Mouse (Mus musculus) megakaryocyte-erythroid progenitor cell, adult 5-6 weeks (primary cell): Measurements from ENCODE around the gene Mpped1. TPM values are rescaled to one million over a fixed set of nuclear protein-coding genes. Genes with fewer than 3 reads are reported as not detected.

Source experiments
- ATAC-seq: replicated peaks from 2 replicates; pipeline ENCODE4 v1.8.0; 2016; ENCODE audit warnings: mild to moderate bottlenecking, inconsistent platforms; ENCODE audit not compliant: severe bottlenecking, poor library complexity, low FRiP score, low TSS enrichment
- total RNA-seq, 2 experiments: library from RNA; stranded (forward) in 1 of 2; stranded (reverse) in 1 of 2; fragments of 200-1000, 215-1000 nt in 1 of 2; fragments of >200 nt in 1 of 2; fragmentation: Nextera tagmentation in 1 of 2; gene quantifications; 2 replicates each; pipeline ENCODE4 v1.2.3; 2014 to 2017

Gene Mpped1
- total RNA-seq, 2 experiments from 2014 or later: not detected

DNA sequence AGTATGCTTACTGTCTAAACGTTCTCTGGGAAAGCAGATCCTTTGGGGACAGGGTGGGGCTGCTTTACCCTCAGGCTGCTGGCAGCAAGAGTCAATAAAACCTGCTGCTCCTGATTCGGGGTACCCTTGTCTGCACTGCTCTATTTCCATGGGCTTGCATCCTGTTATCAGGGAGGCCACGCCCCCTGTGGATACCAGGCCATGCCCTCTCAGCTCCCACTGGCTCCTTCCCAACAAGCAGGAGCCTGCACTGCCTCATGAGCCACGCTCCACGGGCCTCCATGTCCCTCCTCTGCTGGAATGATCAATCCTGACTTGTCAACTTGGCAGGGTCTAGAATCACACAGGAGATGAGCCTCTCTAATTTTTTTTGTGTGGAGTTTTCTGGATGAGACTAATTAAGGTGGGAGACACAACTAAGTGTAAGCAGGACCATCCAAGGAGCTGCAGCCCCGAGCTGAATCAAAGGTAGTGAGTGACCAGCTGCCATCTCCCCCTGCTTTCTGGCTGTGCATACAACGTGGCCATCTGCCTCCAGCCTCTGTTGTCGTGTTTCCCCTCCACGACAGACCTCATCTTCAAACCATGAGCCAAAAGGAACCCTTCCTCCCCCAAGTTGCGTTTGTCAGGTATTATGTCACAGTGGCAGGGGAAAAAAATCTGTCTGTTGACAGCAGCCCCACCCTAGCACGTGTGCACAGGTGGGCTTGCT is 98.0 kb downstream of the Mpped1 start:
- no peak for ATAC-seq

DNA sequence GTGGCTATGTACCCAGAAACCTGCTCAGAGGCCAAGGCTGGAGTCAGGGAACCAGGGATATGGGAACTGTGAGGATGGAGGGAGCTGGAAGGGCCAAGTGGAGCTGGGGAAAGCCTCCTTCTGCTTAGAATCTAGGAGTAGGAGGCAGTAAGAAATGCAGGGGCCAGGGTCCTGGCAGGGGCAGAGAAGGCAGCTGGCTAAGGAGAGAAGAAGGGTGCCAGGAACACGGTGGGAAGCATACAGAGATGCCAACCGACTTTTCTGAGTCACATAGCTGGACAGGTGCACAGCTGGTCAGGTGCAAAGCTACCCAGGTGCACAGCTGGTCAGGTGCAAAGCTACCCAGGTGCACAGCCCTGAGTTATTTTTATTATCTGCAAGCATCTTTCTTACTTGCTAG is 98.6 kb downstream of the Mpped1 start:
- no peak for ATAC-seq

- no peak for ATAC-seq
Observed at GRCm38 (mm10) chr15:83879845-83880244, 100.6 kb downstream of the Mpped1 start.

DNA sequence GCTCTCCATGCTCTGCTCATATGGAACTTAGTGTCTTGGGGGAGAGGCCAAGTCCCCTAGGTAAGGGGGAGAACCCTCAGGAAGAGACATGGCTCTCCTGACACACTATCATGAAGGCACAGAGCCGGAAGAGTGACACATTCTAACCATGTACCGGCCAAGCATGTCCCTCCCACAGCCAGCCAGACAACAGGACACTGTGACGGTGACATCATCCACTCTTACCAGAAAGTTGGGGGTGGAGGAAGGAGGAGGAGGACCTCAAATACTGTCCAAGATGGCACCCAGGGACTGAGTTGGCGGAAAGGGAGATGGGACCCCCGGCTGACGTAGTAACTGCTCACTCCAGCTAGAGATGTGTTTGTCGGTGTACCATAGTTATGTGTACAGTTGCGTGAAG is 104.6 kb downstream of the Mpped1 start:
- ATAC-seq: no peak

DNA sequence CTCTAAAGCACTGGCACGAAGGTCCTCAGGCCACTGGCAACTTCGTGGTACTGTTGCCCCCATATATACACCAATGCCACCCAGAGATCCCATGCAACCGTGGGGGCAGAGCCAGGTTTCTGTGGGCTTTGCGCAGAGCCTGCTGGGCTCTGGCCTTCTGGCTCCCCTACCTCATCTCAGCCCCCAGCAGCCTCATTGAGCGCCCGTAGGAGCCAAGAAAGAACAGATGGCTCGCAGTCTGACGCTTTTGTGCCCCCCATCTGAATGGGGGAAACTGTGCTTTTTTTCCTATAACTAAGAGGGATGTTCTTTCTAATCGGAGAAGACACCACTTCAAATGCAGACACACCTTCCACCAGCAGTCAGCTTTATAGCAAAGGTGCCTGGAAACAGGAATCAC is 105.0 kb downstream of the Mpped1 start:
- no peak for ATAC-seq

GRCm38 (mm10) chr15:83892871-83893270 is 113.6 kb downstream of the Mpped1 start:
- ATAC-seq: no peak

DNA sequence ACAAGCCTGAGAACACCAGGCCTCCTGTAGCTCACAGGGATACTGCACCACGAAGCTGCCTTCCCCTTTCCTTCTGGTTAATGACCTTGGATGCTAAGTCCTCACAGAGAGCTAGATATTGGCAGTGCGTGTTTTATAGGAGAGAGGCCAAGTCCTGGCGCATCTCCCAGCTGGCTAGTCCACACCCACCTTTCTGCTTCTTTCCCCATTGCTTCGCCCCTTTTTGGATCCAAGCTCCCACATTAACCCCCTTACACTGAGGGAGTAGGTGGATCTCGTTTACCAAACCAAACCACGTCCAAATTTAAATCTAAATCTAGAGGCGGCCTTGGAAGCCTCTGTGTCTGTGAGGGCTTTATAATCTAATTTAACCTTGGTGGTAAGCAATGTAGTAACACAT is 115.0 kb downstream of the Mpped1 start:
- no peak for ATAC-seq

DNA sequence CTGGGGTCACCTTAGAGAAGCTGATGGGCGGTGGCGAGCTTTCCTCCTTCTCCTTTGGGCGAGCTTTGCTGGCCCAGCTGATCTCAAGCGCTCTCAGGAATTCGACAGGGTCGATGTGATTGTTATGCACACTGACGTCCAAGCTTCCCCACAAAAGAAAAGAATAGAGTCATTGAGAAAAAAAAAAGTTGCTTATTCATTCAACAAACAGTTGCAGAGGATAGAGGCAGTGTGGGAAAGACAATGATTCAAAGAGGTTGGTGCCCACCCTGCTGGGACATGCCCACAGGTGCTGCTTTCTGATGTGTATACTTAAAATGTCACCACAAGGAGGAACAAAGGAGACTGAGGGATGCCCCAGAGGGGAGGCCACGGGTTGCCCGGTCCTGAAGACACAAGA is 116.7 kb downstream of the Mpped1 start:
- ATAC-seq: no peak

DNA sequence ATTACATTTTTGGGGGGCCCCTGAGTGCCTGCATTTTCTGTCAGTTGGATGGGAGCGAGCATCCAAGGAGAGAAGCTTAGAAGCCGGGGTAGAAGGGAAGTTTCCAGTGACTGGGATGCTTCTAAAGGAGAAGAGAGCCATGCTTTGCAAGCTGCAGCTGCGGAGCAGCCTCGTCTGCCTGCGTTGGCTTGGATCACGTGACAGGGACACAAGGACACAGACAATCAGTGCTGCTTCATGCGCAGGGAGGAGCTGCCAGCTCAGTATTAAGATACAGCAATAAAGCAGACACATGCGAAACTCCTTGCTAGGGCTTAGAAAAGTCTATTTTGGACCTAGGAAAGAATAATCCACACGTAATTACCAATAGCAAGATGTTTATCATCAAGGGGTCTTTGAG is 118.0 kb downstream of the Mpped1 start:
- ATAC-seq: no peak

DNA sequence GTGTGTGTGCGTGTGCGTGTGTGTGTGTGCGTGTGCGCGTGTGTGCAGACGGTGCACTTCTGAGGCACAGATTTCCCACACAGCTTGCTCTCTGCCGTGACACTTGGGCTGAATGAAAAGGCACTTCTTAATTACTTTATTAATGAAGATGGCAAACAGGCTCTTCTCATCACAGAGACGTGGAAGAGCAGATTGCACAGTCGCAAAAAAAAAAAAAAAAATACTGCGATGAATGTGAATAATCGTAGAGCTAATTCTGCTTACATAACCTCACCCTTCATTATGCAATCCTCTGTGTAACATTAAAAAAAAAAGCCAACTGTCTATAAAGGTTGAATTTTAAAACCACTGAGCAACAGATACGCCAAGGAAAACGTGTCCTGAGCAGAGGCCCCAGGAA is 127.2 kb downstream of the Mpped1 start:
- no peak for ATAC-seq

Other genes with a start within 250 kb of the Mpped1 start
- gene Tspo, start 215.9 kb upstream of the Mpped1 start, total RNA-seq (2014; fragmentation: Nextera tagmentation): 68.3 and 109 TPM in 2 replicates
- 22.8 and 35.7 TPM in 2 replicates for gene Tspo, start 215.9 kb upstream of the Mpped1 start, total RNA-seq (2017)
- 21.7 and 28.8 TPM in 2 replicates for gene Mcat, start 215.7 kb upstream of the Mpped1 start, total RNA-seq (2014; fragmentation: Nextera tagmentation)
- 17.6 and 24.1 TPM in 2 replicates for gene Mcat, start 215.7 kb upstream of the Mpped1 start, total RNA-seq (2017)
- gene Ttll12, start 184.3 kb upstream of the Mpped1 start, total RNA-seq (2014; fragmentation: Nextera tagmentation): 111 and 131 TPM in 2 replicates
- 33.9 and 55.3 TPM in 2 replicates for gene Ttll12, start 184.3 kb upstream of the Mpped1 start, total RNA-seq (2017)
- gene Scube1, start 54.4 kb upstream of the Mpped1 start, total RNA-seq (2014; fragmentation: Nextera tagmentation): 0.07 TPM in 1 of 2 replicates, not detected in the other
- gene Scube1, start 54.4 kb upstream of the Mpped1 start, total RNA-seq (2017): not detected in 2 replicates